Mouse (Mus musculus) midbrain, postnatal 0 days (tissue): ENCODE results near the gene Hps6. TPM values are rescaled to one million over a fixed set of nuclear protein-coding genes. Genes with fewer than 3 reads are reported as not detected.
A peak's percentile ranks its signal among the peaks of the same experiment; 100 is the strongest.

ENCODE experiments used
- ATAC-seq: fragments of 200-750 bp; cut with Nextera tagmentation; 2 replicates; pipeline ENCODE4 v1.8.0; 2017; ENCODE audit warnings: moderate number of reproducible peaks, mild to moderate bottlenecking, moderate TSS enrichment, moderate library complexity; ENCODE audit not compliant: low FRiP score
- DNase-seq: peaks from one replicate; pipeline ENCODE4 v3.0.0-alpha.2; 2015; ENCODE audit warnings: low spot score
- H3K27ac ChIP-seq: fragments of 300-500 bp; sonication (generic); 2 replicates; pipeline ENCODE4 v1.5.1; 2014; ENCODE audit warnings: low read depth, mild to moderate bottlenecking, low read length, mixed read lengths
- H3K27me3 ChIP-seq: fragments of 300-500 bp; sonication (generic); 2 replicates; pipeline ENCODE4 v1.6.1; 2014; ENCODE audit warnings: low read length, control low read depth, mixed read lengths; ENCODE audit not compliant: insufficient read depth
- H3K36me3 ChIP-seq: fragments of 300-500 bp; sonication (generic); 2 replicates; pipeline ENCODE4 v1.6.1; 2014; ENCODE audit warnings: low read length, control low read depth, mixed read lengths; ENCODE audit not compliant: insufficient read depth
- H3K4me1 ChIP-seq: fragments of 300-500 bp; sonication (generic); 2 replicates; pipeline ENCODE4 v1.6.1; 2014; ENCODE audit warnings: mild to moderate bottlenecking, control low read depth, antibody characterized with exemption, low read length, mixed read lengths; ENCODE audit not compliant: insufficient read depth
- H3K4me2 ChIP-seq: fragments of 300-500 bp; sonication (generic); 2 replicates; pipeline ENCODE4 v1.6.1; 2014; ENCODE audit warnings: low read depth, mild to moderate bottlenecking, low read length, mixed read lengths; ENCODE audit not compliant: poor library complexity, severe bottlenecking
- H3K4me3 ChIP-seq: fragments of 300-500 bp; sonication (generic); 2 replicates; pipeline ENCODE4 v1.5.1; 2014; ENCODE audit warnings: low read depth, mild to moderate bottlenecking, low read length, moderate library complexity
- H3K9ac ChIP-seq: fragments of 300-500 bp; sonication (generic); replicated peaks from 2 replicates; pipeline ENCODE4 v1.6.1; 2014; ENCODE audit warnings: mild to moderate bottlenecking, low read length, moderate library complexity, mixed read lengths; ENCODE audit not compliant: poor library complexity, severe bottlenecking
- H3K9me3 ChIP-seq: fragments of 300-500 bp; sonication (generic); 2 replicates; pipeline ENCODE4 v1.6.1; 2016; ENCODE audit warnings: low read length, control low read depth
- CTCF ChIP-seq: IDR thresholded peaks from 2 replicates; pipeline ENCODE4 v1.5.1; 2016; ENCODE audit warnings: antibody characterized with exemption, mild to moderate bottlenecking
- WGBS: fragments of 180-500 bp; shearing (Covaris S2); extraction: QIAGEN DNeasy Blood & Tissue Kit; methylation state at CpG from one replicate; pipeline ENCODE4 v1.1.7; 2014; 5-methylcytosine and 5-hydroxymethylcytosine counted together
- polyA plus RNA-seq: library from polyadenylated mRNA; unstranded; fragments of >200 nt; fragmentation: Nextera tagmentation; extraction: Ambion mirVana; gene quantifications from 2 replicates; pipeline ENCODE4 v1.2.1, GENCODE M21; 2015
- total RNA-seq: library from RNA; depleted of rRNA; stranded (reverse); fragments of >200 nt; gene quantifications from 2 replicates; pipeline ENCODE4 v1.2.3, GENCODE M21; 2014

Hps6 gene
- total and polyA plus RNA-seq, 2 experiments from 2014 or later: 3.9 to 9.4 TPM

DNA sequence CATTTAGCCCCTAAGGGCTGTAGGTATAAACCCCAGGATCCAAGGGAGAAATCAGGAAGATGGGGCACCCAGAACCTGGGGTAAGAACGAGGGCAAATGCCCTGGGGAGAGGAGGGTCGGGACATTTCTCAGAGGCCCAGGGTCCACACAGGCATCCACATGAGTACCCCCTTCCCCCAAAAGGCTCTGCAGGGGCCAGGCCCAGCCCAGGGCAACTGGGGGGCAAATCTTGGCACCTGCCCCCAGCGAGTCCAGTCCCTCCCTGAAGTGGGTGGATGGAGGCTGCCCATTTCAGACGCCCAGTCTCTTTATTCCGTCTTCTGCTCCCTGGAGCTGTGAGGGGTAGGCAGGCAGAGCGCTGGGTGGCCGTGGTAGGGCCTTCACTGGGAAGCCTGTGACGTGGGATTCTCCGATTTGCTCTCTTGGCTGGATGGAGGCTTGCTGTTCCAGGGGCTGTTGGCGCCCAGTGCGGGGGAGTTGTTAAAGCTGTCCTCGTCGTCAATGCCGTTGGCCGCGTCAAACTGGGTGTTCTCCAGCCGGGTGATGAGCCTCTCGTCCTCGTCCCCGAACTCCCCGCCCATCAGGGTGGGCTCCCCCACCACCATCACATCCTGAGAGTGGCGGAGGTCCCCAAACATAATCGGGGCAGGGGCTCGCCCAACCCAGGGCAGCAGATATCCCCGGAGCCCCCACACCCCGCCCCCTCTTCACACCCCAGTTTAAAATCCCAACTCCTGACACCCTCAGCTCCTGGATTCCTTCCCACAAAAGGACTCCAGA lies 29.6 kb downstream of the Hps6 start:
- ATAC-seq (no peak), DNase-seq (no peak)
- Histone ChIP-seq H3K9ac (no peak overlapping the region), H3K4me2 (no peak overlapping the region), H3K9me3 (no peaks in the 10 kb centered on the region), H3K4me1 (peaks cover 13% of the 10 kb centered on the region), H3K36me3 (peaks cover 45% of the 10 kb centered on the region), H3K27ac (no peak overlapping the region), H3K27me3 (no peaks in the 10 kb centered on the region), H3K4me3 (no peak overlapping the region)
- WGBS: 83% methylated on average over 26 of the region's 26 CpGs
- no peak for TF ChIP-seq CTCF

DNA sequence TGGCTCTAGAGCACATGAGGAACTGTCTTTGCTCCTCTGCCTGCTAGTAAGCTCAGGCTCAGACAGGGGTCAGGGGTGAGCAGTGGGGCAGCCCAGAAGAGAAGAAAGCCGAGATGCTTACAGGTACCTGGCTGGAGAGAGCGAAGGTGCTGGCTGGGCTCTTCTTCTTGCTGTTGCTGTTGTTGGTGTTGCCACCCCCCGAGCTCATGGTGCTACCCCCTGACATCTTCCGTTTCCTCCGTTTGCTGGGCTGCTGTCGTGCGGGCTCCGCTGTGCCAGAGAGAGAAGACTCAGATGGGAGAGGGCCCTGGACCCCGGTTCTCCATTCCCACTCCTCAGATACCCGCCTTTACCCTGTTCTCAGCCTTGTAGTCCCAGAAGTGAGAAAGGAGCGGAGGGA lies 30.6 kb downstream of the Hps6 start:
- Histone ChIP-seq H3K4me3 (no peak overlapping the region), H3K9me3 (no peaks in the 10 kb centered on the region), H3K4me2 (no peak overlapping the region), H3K27me3 (no peaks in the 10 kb centered on the region), H3K27ac (no peak overlapping the region), H3K4me1 (peaks cover 20% of the 10 kb centered on the region), H3K9ac (0 out of 2 replicates have a peak overlapping the region, but pooled peaks have one; percentile 13), H3K36me3 (peaks cover 45% of the 10 kb centered on the region)
- DNase-seq: no peak
- 92% methylated on average over 11 of the region's 11 CpGs for WGBS
- ATAC-seq: no peak
- TF ChIP-seq CTCF: no peak

DNA sequence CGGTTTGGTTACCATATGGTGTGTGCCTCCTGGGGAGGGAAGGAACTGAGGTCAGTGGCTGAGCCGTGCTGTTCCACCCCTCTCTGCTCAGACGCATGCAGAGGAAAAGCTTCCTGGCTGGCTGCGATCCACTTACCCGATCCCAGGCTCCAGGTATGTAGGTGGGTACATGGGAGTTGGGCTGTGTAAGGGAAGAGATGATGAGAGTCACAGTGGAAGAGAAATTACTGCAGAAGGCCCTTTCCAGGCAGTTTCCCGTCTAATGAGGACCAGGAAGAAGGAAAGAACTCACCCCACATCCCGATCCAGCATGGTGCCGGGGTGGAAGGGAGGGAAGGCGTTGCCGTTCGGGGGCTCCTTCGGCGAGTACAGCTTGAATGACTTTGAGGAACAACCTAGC lies 32.7 kb downstream of the Hps6 start:
- Histone ChIP-seq H3K4me2 (no peak overlapping the region), H3K27me3 (no peaks in the 10 kb centered on the region), H3K36me3 (peaks cover 44% of the 10 kb centered on the region), H3K9ac (no peak overlapping the region), H3K4me1 (peaks cover 30% of the 10 kb centered on the region), H3K4me3 (no peak overlapping the region), H3K9me3 (no peaks in the 10 kb centered on the region), H3K27ac (no peak overlapping the region)
- no peak for TF ChIP-seq CTCF
- ATAC-seq (no peak), DNase-seq (no peak)
- WGBS: 92% methylated on average over 13 of the region's 13 CpGs

DNA sequence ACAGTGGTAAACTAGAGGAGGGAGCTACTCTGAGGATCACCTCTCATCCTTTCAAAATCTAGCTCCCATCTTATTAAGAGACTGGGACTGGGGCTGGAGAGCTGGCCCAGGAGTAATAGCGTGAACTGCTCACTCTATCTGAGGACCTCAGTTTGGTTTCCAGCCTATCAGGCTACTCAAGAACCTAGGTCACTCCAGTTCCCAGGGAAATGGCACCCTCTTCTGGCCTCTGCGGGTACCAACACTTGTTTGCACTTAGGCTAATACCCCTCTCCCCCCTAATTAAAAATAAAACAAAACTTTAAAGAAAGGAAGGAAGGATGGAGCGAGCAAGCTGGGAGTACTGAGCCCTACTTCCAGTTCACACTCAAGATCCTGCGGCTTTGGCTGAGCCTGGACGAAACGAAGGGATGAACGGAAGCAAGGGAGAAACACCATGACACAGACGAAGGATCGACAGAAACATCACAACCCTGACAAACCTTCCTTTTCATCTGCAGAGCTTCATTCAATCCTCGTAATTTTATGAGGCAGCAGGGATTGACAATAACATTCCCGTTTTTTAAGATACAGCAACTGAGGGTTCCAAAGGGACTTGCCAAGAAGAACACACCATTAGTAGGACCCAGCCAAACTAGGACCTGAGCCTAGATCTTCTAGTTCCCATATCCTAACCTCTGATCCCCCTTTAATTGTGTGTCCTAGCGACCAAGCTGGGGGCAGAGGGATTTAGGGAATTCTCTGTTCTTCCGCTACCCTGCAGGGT lies 33.4 kb downstream of the Hps6 start:
- Histone ChIP-seq H3K4me1 (peaks cover 37% of the 10 kb centered on the region), H3K4me2 (peak overlapping the region; percentile 94), H3K36me3 (peaks cover 40% of the 10 kb centered on the region), H3K4me3 (peak overlapping the region; percentile 61), H3K9me3 (no peaks in the 10 kb centered on the region), H3K27me3 (no peaks in the 10 kb centered on the region), H3K9ac (0 out of 2 replicates have a peak overlapping the region, but pooled peaks have one; percentile 74), H3K27ac (no peak overlapping the region; the same call in 1 of the 2 replicates)
- TF ChIP-seq CTCF: peak; percentile 57
- WGBS: 59% methylated on average over 13 of the region's 13 CpGs
- ATAC-seq (no peak), DNase-seq (peak; percentile 33)

DNA sequence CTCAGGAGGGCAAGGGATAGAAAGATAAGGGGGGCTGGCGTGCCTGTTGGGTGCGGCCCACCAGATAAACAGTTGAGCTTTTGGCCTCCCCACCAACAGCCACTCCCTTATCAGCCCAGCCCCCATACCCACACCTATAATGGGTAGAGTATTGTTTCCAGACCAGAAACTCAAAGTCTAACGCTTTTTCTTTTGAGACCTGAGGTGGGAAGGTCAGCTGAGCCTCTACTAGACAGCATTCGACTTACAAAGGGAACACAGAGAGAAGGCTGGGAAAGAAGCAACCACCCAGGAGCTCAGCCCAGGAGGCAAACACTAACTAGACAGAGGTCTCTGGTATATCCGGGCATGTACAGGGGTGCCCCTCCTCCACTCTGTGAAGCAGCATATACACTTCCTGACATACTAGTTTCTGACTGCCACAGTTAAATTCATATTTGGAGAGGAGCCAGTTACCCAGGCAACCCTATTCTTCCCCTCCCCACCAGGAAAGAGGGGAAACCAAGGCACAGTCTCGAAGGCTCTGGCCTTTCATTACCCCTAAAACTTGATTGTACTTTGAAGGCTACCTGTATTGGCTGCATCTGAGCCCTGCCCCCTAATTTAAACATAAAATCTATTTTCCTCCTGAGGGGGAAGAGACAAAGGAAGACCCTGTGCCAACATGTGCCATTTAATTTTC lies 34.1 kb downstream of the Hps6 start:
- Histone ChIP-seq H3K4me3 (peak overlapping the region; percentile 61), H3K4me2 (peak overlapping the region; percentile 94), H3K4me1 (peaks cover 42% of the 10 kb centered on the region), H3K27ac (no peak overlapping the region; the same call in 1 of the 2 replicates), H3K9me3 (no peaks in the 10 kb centered on the region), H3K9ac (peak overlapping the region; percentile 74), H3K36me3 (peaks cover 33% of the 10 kb centered on the region), H3K27me3 (no peaks in the 10 kb centered on the region)
- DNase-seq (peak; percentile 35), ATAC-seq (no peak)
- TF ChIP-seq CTCF: no peak
- whole genome bisulfite sequencing: 5% methylated on average over 6 of the region's 6 CpGs
